21 mouse cellular contexts compared by ENCODE assay signal in the genomic region with DNA sequence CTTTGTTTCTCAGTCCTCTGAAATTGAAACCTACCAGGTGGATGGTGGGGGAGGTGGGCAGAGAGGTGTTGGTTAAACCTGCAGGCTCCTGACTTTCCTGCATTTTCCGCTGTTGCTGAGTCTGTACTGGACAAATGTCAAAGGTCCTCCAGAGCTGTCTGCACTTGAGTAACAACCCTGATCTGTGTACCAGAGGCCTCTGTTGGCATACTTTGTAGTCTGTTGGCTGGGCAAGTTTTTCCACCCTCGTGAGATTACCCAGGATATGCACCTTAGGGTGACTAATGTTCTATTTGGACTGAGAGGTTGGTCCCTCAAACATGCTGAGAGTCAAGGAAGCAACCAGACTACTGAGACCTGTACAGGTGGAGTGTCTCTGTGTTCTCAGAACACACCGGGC. TPM values are rescaled to one million over a fixed set of nuclear protein-coding genes. Genes with fewer than 3 reads are reported as not detected.
DNase-seq lines count a peak whose midpoint lies in the region.
"Had no signal": no experiment of that assay in that cellular context is flagged by ENCODE, and none has a peak within 500 bp of the region (broad histone marks: within the 10 kb centered on the region; RNA-seq: fewer than 3 reads in every experiment).

No protein-coding gene starts in this region.

- peak; percentile 21 for DNase-seq in gastrocnemius, adult 18-20 months (ENCODE audit: low spot score)
- DNase-seq in gastrocnemius, postnatal 25 days: no peak
- peak; percentile 47 to 59 for DNase-seq in heart, adult 18-20 months
- no peak for DNase-seq in heart, postnatal 25 days (ENCODE audit: low spot score)
- DNase-seq in urinary bladder, postnatal 14 days (ENCODE audit: low spot score): peak; percentile 22
- DNase-seq in urinary bladder, adult 2 months (ENCODE audit: low spot score): no peak
- DNase-seq: adrenal gland, postnatal 10 days; adrenal gland, postnatal 36 days; cerebellum, adult 18-20 months; cerebellum, adult 9-10 months; cerebellum, postnatal 14 days; gastrocnemius, postnatal 36 days had no signal

- intact Hi-C loops in heart, postnatal 25 days (cut with DNase I): no loop called here

RNA-seq across cellular contexts. Expression of a gene that starts 8.8 kb away (rescaled TPM):
- total RNA-seq in gastrocnemius, adult 18-20 months (2021): 1 to 10 TPM; 2.6 to 3.5 TPM
- 1 to 10 TPM; 3.8 to 5.8 TPM for total RNA-seq in gastrocnemius, postnatal 25 days (2021)
- total RNA-seq in heart, adult 18-20 months (2021): under 1 TPM; 0.57 to 0.77 TPM
- total RNA-seq in heart, postnatal 25 days (2021): under 1 TPM; 0.26 to 0.53 TPM
- not detected in 2 replicates for polyA plus RNA-seq in urinary bladder, adult 2 months (2012; rRNA removed)
- total RNA-seq: adrenal gland, adult 18-20 months; adrenal gland, postnatal 36 days; ES-E14; hematopoietic stem cell, adult 5-6 weeks had no signal
- polyA plus RNA-seq: activated CD4-positive, CD25-positive, alpha-beta regulatory T cell, adult 4 months; forebrain, embryonic 10.5 days; forebrain, embryonic 13.5 days; forebrain, embryonic 16.5 days; heart, postnatal 0 days; intestine, postnatal 0 days had no signal

Comparison
In these comparisons a context has a peak if more than half of its experiments do, and no peak if none do; other contexts are left out.
1. DNase-seq: peak in gastrocnemius, adult 18-20 months (single experiment), heart, adult 18-20 months (2 of 2) and urinary bladder, postnatal 14 days (single experiment); none in gastrocnemius, postnatal 25 days (single experiment), heart, postnatal 25 days (single experiment) and urinary bladder, adult 2 months (single experiment).